Mouse (Mus musculus) embryonic stem cell, embryonic (primary cell): ENCODE results near the gene Cox11.

ENCODE experiments used
- CTCF ChIA-PET, 4 experiments: fragments of 300-600 bp in 2 of 4; fragments of 350-600 bp in 2 of 4; sonication (Branson Sonifier 250); formaldehyde crosslinking; loops; one replicate each; lab custom pipeline; 2022; ENCODE audit warnings: inconsistent platforms in 2 of 4; lab: Charles Lee
- POLR2A ChIA-PET, 4 experiments: fragments of 300-600 bp in 2 of 4; fragments of 350-600 bp in 2 of 4; sonication (Branson Sonifier 250); formaldehyde crosslinking; loops; one replicate each; lab custom pipeline; 2022; ENCODE audit warnings: antibody characterized with exemption in 4 of 4, inconsistent platforms in 1 of 4; lab: Charles Lee

The Cox11 gene

DNA sequence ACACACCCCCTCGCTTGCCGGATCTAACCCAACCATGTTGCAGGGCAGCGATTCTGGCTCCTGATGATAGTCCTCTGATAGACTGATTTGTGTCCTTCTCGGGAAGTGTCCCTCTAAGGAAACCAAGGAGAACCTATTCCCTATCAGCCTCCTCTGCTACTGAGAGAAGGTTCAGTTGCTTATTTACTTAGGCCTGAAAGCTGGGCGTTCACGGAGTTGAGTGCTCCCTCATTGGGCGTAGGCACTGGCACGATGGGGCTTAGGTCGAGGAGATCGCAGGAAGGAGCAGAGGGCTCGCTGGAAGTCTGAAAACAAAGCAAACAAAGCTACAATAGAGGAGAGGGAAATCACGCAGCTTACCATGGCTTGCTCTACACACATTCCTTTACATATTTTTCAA, 19.6 kb downstream of the Cox11 start:
- CTCF ChIA-PET, result no interaction called here

GRCm38 (mm10) chr11:90660662-90661061, 22.7 kb downstream of the Cox11 start:
- POLR2A ChIA-PET, result no interaction called here
- CTCF ChIA-PET, result no interaction called here

More for the DNA sequence above, 19.6 kb downstream of the Cox11 start:
- POLR2A ChIA-PET, result interaction anchor here in 1 of 4 experiments (3.4 kb wide), 1 partner anchor 11 kb away, joined by 14 read pairs; no protein-coding TSS in a partner anchor

GRCm38 (mm10) chr11:90663052-90663451, 25.1 kb downstream of the Cox11 start:
- POLR2A ChIA-PET, result no interaction called here
- CTCF ChIA-PET, result no interaction called here

DNA sequence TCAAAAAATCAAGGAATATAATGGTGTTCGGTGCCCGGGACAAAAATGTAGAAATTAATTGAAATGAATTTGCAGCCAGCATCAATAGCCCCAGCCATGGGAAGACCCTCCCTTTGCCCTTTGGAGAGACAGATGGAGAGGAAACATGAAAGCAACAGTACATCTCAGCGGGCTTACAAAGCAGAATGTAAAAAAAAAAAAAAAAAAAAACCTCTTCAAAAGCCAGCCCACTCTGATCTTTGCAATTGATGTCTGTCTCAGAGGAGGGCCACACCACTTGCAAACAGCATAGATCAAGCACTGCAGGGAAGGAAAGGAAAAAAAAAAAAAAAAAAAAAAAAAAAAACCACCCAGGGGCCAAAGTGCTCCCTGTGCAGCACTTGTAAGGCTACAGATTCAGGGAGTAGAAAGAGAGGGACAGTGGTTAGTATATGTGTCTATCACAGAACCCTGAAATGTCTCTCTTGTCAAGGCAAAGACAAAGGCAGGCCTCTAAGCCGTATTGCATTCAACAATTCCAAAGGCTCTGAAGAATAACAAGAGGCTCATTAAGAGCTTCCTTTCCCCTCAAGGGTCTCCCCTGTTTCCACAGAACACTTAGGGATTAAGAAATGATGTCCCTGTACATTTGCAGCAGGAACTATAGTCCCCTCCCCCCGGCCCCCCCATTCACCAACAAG, 25.8 kb downstream of the Cox11 start:
- ChIA-PET POLR2A (interaction anchor here in 1 of 4 experiments (1.0 kb wide), 1 partner anchor 24 kb away, joined by 5 read pairs; no protein-coding TSS in a partner anchor), CTCF (no interaction called here)

DNA sequence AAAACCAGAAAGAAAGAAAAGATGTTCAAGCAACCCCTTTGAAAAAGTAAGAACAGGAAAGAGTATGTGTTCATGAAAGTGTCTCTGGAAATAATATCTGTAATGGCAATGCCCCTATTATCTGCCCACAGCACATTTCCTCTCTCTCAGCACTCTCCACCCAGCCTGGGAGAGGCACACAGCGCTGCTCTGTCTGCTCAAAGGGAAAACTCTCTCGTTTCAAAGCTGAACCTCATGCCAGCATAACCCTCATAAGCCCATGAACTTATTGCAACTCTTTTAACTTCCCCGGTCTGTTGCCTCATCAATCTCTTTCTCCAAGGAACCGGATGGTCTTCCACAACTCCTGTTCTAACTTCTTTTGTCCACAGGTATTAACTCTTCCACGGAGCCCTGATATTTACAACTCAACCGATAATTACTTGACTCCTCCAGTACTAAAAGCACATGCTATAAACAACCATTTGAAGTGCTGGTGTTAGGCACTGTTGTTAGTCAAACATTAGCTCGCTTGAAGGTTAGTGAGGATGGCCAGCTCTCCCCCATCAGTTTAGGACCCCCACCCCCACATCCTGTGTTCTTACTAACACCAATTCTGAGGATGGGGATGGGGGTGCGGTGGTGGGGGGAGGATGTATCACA, 26.5 kb downstream of the Cox11 start:
- ChIA-PET CTCF (interaction anchor here in 1 of 4 experiments (1.2 kb wide), 1 partner anchor 33 kb away, joined by 3 read pairs; no protein-coding TSS in a partner anchor), POLR2A (interaction anchor here in 1 of 4 experiments (1.0 to 1.3 kb wide), 2 partner anchors 21 to 23 kb away, joined by 3 to 5 read pairs; no protein-coding TSS in a partner anchor)

DNA sequence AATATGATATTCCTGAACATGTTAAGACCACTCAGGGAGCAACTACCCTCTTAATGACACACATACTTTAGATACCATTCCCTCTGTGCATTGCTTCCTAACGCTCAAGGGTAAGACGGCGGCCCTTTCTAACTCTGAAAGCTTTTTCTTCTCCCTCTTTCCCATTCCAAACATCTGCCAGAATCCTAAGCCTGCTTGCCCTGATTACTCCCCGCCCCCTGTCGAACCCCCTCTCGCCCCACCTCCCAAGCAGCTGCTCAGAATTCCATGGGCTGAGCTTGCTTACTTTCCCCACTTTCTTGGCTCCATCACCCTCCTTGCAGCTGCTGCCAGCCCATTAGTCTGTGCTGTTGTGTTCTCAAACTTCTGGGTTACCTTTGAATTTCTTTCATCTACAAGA, 27.2 kb downstream of the Cox11 start:
- POLR2A ChIA-PET, result interaction anchor here in 3 of 4 experiments (0.6 to 1.3 kb wide), 3 partner anchors 22 to 285 kb away, joined by 3 to 4 read pairs (median 3); no protein-coding TSS in a partner anchor
- CTCF ChIA-PET, result interaction anchor here in 1 of 4 experiments (1.2 kb wide), 1 partner anchor 32 kb away, joined by 3 read pairs; no protein-coding TSS in a partner anchor

- ChIA-PET CTCF (no interaction called here), POLR2A (interaction anchor here in 2 of 4 experiments (0.6 to 1.3 kb wide), 3 partner anchors 15 to 28 kb away, joined by 3 read pairs; no protein-coding TSS in a partner anchor)
Observed at GRCm38 (mm10) chr11:90666144-90666757, 28.3 kb downstream of the Cox11 start.

DNA sequence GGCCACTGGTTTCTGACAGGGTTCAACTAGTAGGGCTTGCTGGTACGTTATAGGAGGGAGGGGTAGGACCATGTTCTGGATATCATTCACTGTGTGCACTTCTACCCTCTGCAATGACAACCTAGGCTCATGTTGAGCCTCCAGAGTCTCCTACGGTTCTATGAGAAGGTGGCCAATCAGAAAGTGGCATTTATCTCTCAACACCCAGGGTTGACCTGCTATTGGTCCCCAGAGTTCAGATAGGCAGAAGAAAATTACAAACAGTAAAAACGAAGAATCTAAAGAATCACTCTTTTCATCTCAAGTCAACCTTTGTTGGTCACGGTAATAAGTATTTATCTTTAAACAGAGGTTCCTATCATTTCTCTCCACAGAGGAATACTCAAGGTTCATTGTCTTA, 28.9 kb downstream of the Cox11 start:
- POLR2A ChIA-PET, result interaction anchor here in 1 of 4 experiments (1.3 kb wide), 1 partner anchor 20 kb away, joined by 3 read pairs; no protein-coding TSS in a partner anchor
- CTCF ChIA-PET, result no interaction called here

- POLR2A ChIA-PET, result no interaction called here
- CTCF ChIA-PET, result no interaction called here
Observed at GRCm38 (mm10) chr11:90667325-90667724, 29.4 kb downstream of the Cox11 start.

GRCm38 (mm10) chr11:90675479-90676110, 37.6 kb downstream of the Cox11 start:
- ChIA-PET CTCF (no interaction called here), POLR2A (no interaction called here)

DNA sequence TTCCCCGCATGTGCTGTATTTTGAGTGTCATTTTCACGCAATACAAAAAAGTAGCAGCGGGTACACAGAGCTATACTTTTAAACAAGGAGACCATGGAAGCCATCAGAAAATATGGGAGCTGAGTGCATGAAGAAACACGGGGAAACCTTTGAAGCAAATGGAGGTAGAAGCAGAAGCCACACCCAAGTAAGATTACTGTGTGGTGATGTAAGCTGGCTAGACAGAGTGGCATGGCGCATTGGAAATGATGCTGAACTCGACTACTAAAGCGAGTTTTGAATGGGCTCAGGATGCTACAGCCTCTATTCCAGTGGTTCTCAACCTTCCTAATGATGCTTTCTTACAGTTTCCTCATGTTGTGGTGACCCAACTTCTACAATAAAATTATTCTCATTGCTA, 39.1 kb downstream of the Cox11 start:
- ChIA-PET CTCF (no interaction called here), POLR2A (interaction anchor here in 1 of 4 experiments (2.0 kb wide), 1 partner anchor 10 kb away, joined by 4 read pairs; no protein-coding TSS in a partner anchor)

GRCm38 (mm10) chr11:90677771-90678288, 39.9 kb downstream of the Cox11 start:
- POLR2A ChIA-PET, result interaction anchor here in 2 of 4 experiments (1.1 to 2.0 kb wide), 2 partner anchors 10 to 27 kb away, joined by 3 to 4 read pairs; no protein-coding TSS in a partner anchor

DNA sequence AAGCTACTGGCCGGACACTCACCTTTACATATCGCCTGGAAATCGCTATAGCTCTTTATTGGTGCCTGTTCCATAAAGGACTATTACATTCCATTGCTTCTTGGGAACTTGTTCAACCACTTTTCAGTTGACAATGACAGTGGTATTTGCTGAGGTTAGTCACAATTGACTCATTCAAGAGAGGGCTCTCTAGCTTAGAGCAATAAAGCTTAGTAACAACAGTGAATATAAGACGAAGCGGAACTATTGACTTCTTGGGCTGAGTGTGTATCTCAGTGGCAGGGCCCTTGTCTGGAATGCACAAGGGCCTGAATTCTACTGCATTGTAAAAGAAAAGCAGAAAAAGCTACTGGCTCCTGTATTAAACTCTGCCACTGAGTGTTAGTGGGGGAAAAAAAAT, 40.6 kb downstream of the Cox11 start:
- POLR2A ChIA-PET, result interaction anchor here in 1 of 4 experiments (2.0 kb wide), 1 partner anchor 9 kb away, joined by 4 read pairs; no protein-coding TSS in a partner anchor
- CTCF ChIA-PET, result interaction anchor here in 2 of 4 experiments (1.0 to 1.2 kb wide), 2 partner anchors 19 kb away, joined by 3 read pairs; no protein-coding TSS in a partner anchor

More at GRCm38 (mm10) chr11:90677771-90678288, 39.9 kb downstream of the Cox11 start:
- CTCF ChIA-PET, result interaction anchor here in 2 of 4 experiments (1.0 to 1.2 kb wide), 2 partner anchors 19 to 20 kb away, joined by 3 read pairs; no protein-coding TSS in a partner anchor

DNA sequence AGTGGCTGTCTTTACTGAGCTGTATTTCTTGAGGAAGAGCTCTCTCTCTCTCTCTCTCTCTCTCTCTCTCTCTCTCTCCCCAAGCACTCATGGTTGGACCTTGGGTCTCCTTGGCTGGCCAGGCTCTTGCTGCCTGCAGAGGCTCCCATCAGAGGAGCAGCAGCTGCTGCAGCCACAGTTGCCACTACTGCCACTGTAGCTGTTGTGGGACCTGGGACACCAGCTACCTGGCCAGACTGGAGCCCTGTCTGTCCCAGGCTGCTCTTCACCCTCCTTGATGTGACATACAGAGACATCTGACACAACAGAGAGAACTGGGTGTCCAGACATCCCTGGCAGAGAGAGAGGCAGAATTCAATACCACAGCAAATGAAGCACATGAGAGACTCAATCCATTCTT, 43.2 kb downstream of the Cox11 start:
- ChIA-PET CTCF (interaction anchor here in 1 of 4 experiments (0.6 kb wide), 2 partner anchors 14 to 295 kb away, joined by 4 read pairs; no protein-coding TSS in a partner anchor), POLR2A (interaction anchor here in 1 of 4 experiments (0.6 kb wide), 1 partner anchor 15 kb away, joined by 3 read pairs; no protein-coding TSS in a partner anchor)

DNA sequence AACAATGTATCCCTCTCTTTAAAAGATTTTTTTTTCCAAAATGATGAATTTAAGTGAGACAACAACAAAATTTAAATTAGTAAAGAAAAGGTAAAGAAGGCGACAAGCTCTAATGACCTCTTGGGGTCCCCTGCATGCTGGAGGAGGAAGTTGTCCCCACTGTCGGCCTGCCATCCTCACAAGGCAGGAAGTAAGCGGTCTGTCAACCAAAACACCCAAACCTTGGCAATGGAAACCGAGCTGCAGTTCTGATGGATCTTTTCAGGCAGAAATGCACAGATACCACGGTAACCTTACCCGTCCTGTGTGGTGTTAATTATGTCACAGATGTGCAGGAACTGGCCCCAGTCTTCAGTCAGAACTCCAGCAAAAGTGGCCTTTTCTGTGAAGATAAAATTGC, 46.8 kb downstream of the Cox11 start:
- POLR2A ChIA-PET, result no interaction called here
- CTCF ChIA-PET, result no interaction called here

DNA sequence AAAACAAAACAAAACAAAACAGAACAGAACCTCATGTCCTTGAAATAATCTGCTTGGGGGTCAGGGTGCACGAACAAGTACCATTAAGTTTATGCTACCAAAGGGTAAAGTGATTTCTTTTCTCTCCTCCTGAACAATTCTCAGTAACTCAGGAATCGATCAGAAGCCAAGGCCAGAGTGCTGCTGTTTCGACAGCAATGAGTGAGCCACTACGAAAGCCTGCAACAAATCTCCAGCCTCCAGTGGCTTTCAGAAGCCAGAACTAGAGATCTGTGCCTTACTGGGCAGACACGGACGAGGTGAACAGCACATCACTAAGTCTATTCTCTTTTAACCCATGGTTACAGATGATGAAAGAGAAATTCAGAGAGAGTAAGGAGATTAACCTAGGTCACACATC, 47.2 kb downstream of the Cox11 start:
- ChIA-PET CTCF (no interaction called here), POLR2A (no interaction called here)

DNA sequence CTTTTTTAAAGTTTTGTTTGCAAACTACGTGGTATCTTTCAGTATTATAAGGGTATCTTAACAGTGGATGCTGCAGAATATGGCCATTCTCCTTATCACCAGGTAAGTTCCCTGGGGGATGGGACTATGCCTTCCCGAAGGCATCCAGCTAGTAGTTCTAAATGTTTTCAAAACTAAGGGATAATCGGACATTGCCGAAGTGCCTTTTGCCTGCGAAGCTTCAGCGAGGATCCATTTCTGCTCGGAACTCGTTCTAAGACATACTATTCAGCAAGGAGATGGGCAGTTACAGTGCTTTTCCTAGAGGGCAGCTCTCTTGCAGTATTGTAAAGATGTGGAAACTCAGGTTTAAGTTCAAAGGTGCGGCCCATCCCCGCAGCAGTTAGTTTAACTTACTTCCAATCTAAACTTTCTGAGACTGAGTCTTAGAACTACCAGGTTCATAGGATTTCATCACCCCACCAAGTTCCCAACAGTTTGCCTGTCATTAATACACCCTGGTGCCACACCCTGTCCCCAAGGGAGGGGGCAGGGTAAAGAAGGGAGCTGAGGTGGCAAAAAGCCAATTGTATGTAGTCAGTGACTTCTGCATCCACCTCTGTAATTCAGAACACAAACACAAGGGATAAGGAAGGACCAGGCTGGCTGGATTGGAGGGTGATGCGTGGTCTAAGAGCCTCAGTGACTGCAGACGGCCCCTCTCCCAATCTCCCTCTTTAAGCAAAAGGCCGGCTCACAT, 48.5 kb downstream of the Cox11 start:
- ChIA-PET POLR2A (interaction anchor here in 2 of 4 experiments (1.1 to 2.6 kb wide), 4 partner anchors 9 to 27 kb away, joined by 3 to 11 read pairs (median 4); no protein-coding TSS in a partner anchor), CTCF (interaction anchor here in 1 of 4 experiments (1.7 kb wide), 1 partner anchor 11 kb away, joined by 10 read pairs; no protein-coding TSS in a partner anchor)
